Mouse (Mus musculus): ENCODE measurements around the gene Zfp976.
A peak's percentile ranks its signal among the peaks of the same experiment; 100 is the strongest.
"Not testable (repeated sequence)": the region's sequence is repeated elsewhere in the genome, so short reads cannot be mapped to it uniquely, and the experiment has no call there.

Zfp976 gene

GRCm38 (mm10) chr7:42642152-42643115 is at the start of gene Zfp976:
TSS of gene Zfp976 (minus strand) at chr7:42642588.
- DNase-seq (ENCODE audit: low read depth, low spot score) = peak; percentile 73

GRCm38 (mm10) chr7:42680081-42680480 is 37.7 kb upstream of the Zfp976 start:
- DNase-seq (ENCODE audit: low read depth, low spot score) = not testable (repeated sequence)

- not testable (repeated sequence) for DNase-seq (ENCODE audit: low read depth, low spot score)
Measured at GRCm38 (mm10) chr7:42679646-42680045, 37.3 kb upstream of the Zfp976 start.

- not testable (repeated sequence) for DNase-seq (ENCODE audit: low read depth, low spot score)
Measured at GRCm38 (mm10) chr7:42660140-42660539, 17.8 kb upstream of the Zfp976 start.

- DNase-seq (ENCODE audit: low read depth, low spot score) = not testable (repeated sequence)
Measured at GRCm38 (mm10) chr7:42655211-42655610, 12.8 kb upstream of the Zfp976 start.

GRCm38 (mm10) chr7:42643120-42643620 is 782 bp upstream of the Zfp976 start:
- DNase-seq (ENCODE audit: low read depth, low spot score) = peak; percentile 1

GRCm38 (mm10) chr7:42631031-42631430 is 11.4 kb downstream of the Zfp976 start:
- DNase-seq (ENCODE audit: low read depth, low spot score) = not testable (repeated sequence)

- DNase-seq (ENCODE audit: low read depth, low spot score) = not testable (repeated sequence)
Measured at GRCm38 (mm10) chr7:42595666-42596065, 46.7 kb downstream of the Zfp976 start.

GRCm38 (mm10) chr7:42592413-42592812 is 50.0 kb downstream of the Zfp976 start, which contains the start of gene Zfp977:
TSS of gene Zfp977 (minus strand) at chr7:42592547.
- not testable (repeated sequence) for DNase-seq (ENCODE audit: low read depth, low spot score)

GRCm38 (mm10) chr7:42591311-42591710 is 51.1 kb downstream of the Zfp976 start:
- DNase-seq (ENCODE audit: low read depth, low spot score) = not testable (repeated sequence)

- DNase-seq (ENCODE audit: low read depth, low spot score) = no peak
Measured at GRCm38 (mm10) chr7:42578488-42578887, 63.9 kb downstream of the Zfp976 start, which contains the start of gene Gm21028. TSS of gene Gm21028 (minus strand) at chr7:42578588.
